Mouse (Mus musculus) G1E-ER4 (cell line): ENCODE data around the gene Gm17581. TPM values are rescaled to one million over a fixed set of nuclear protein-coding genes. Genes with fewer than 3 reads are reported as not detected.

Experiments used
- GATA1 ChIP-seq: IDR thresholded peaks from one replicate; pipeline ENCODE4 v1.8.0; 2012; ENCODE audit warnings: low read length, inconsistent platforms
- polyA plus RNA-seq: library from polyadenylated mRNA; stranded (reverse); fragments of >175 nt; gene quantifications from 2 replicates; pipeline ENCODE4 v1.2.3, GENCODE M21; 2012

Gene Gm17581
- polyA plus RNA-seq, 1 experiment, result not detected

DNA sequence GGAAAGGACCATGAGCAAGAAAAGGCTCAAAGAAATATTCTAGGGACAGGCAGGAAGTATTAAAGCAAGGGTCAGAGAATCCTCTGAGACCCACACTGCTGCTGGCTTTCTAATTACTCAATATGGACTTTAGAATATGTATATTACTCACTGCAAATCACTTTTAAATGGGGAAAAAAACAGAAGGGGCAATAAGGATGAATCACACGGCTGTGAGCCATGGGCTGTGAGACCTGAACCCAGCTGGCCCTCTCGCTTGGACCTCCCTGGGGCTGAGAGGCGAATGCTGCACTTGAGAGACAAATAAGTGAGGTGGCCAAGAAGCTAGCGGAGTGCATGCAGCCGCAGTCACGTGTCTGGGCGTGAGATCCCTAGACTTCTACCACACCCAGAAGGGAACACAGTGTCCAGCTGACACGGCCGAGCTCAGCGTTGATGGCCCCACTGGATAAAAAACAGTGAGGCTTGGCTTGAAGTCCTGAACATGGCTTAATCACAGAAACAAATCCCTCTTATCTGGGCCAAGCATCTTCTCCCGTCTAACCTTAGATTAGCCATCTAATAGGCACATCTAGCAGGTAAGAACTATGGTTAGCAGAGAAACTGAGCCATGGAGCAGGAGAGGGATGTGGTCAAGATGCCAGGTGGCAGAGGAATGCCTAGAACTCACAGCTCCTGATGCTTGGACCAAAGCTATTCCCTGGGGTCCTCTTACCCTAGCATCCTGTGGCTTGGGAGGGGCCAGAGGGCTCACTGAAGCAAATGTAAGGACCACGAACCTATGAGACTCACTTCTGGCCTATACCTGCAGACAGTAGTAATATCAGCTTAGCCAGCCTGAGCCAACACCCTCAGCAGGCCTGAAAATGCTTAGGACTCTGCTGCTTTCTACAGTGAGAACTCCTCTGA lies 18.3 kb downstream of the Gm17581 start:
- TF ChIP-seq GATA1, result no peak

GRCm38 (mm10) chr2:155710557-155710956 lies 25.1 kb downstream of the Gm17581 start:
- no peak for TF ChIP-seq GATA1

DNA sequence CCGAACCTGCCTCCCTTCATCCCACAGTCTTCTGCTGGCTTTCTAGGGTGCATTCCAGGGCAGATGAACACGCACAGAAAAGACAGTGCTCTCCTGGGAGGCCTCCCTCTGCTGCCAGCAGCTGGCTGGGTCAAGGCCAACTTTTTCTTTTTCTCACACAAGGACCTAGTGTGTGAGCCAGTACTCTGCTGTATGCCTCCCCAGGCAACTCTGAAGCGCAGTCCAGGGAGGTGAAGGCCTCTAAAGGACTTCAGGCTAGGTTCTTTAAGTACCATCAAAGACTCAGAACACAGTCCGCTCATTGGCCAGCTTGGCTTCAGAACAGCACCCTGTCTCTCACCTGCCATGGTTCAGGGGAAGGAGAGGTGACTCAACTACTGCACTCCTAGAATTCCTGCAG lies 28.4 kb downstream of the Gm17581 start:
- no peak for TF ChIP-seq GATA1

DNA sequence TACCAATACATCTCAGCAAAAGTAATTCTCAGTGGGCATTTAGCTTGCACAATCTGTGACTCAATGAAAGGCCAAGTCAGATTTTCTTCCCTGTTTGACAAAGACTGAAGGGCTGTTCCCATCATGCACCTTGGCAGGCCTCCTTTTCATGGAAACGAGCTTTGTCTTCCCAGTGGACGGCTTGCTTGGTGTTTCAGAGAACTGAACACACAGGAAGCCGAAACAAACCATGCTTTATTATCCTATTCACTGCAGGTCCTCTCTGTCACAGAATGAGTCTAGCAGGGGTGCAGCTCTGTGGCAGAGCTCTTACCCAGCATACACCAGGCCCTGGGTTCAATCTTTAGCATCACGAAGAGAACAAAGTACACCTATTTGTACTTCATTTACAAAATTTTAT lies 32.0 kb downstream of the Gm17581 start:
- no peak for TF ChIP-seq GATA1

GRCm38 (mm10) chr2:155701399-155701919 lies 34.2 kb downstream of the Gm17581 start:
- TF ChIP-seq GATA1, result no peak

- no peak for TF ChIP-seq GATA1
These were observed 38.8 kb downstream of the Gm17581 start for GRCm38 (mm10) chr2:155696851-155697250.

GRCm38 (mm10) chr2:155696091-155696558 lies 39.5 kb downstream of the Gm17581 start:
- no peak for TF ChIP-seq GATA1

- TF ChIP-seq GATA1, result no peak
These were observed 40.4 kb downstream of the Gm17581 start for GRCm38 (mm10) chr2:155695316-155695715.

GRCm38 (mm10) chr2:155694564-155694963 lies 41.1 kb downstream of the Gm17581 start:
- no peak for TF ChIP-seq GATA1

- TF ChIP-seq GATA1, result no peak
These were observed 42.5 kb downstream of the Gm17581 start for GRCm38 (mm10) chr2:155693136-155693535.

GRCm38 (mm10) chr2:155691723-155692493 lies 43.8 kb downstream of the Gm17581 start, which contains the start of gene Trpc4ap:
Gene Trpc4ap, minus strand, starts transcription at chr2:155692384.
- no peak for TF ChIP-seq GATA1

- TF ChIP-seq GATA1, result no peak
These were observed 44.3 kb downstream of the Gm17581 start for GRCm38 (mm10) chr2:155691336-155691722.

- TF ChIP-seq GATA1, result no peak
These were observed 46.5 kb downstream of the Gm17581 start for GRCm38 (mm10) chr2:155689211-155689610.

GRCm38 (mm10) chr2:155687746-155688145 lies 47.9 kb downstream of the Gm17581 start:
- no peak for TF ChIP-seq GATA1

GRCm38 (mm10) chr2:155686572-155686971 lies 49.1 kb downstream of the Gm17581 start:
- no peak for TF ChIP-seq GATA1

Other genes starting within 250 kb of the Gm17581 start
- 38.4 and 49.7 TPM in 2 replicates for gene Acss2, start 217.9 kb downstream of the Gm17581 start, polyA plus RNA-seq
- gene Ggt7, start 217.6 kb downstream of the Gm17581 start, polyA plus RNA-seq, result not detected in 2 replicates
- 17.3 and 20.9 TPM in 2 replicates for gene Gss, start 143.1 kb downstream of the Gm17581 start, polyA plus RNA-seq
- 4.0 and 6.5 TPM in 2 replicates for gene Myh7b, start 124.7 kb downstream of the Gm17581 start, polyA plus RNA-seq
- 87.8 and 94.0 TPM in 2 replicates for gene Trpc4ap, start 43.5 kb downstream of the Gm17581 start, polyA plus RNA-seq
- gene Edem2, start 6.4 kb downstream of the Gm17581 start, polyA plus RNA-seq, result 36.5 and 44.1 TPM in 2 replicates
- gene Procr, start 15.3 kb upstream of the Gm17581 start, polyA plus RNA-seq, result 0.06 and 0.15 TPM in 2 replicates
- gene Mmp24, start 39.5 kb upstream of the Gm17581 start, polyA plus RNA-seq, result not detected in 2 replicates
- 37.2 and 52.9 TPM in 2 replicates for gene BC029722, start 83.6 kb upstream of the Gm17581 start, polyA plus RNA-seq
- 372 and 373 TPM in 2 replicates for gene Eif6, start 91.1 kb upstream of the Gm17581 start, polyA plus RNA-seq
- not detected in 2 replicates for gene Fam83c, start 99.0 kb upstream of the Gm17581 start, polyA plus RNA-seq
- 4.2 and 4.5 TPM in 2 replicates for gene Uqcc1, start 194.4 kb upstream of the Gm17581 start, polyA plus RNA-seq
- not detected in 2 replicates for gene Gm15557, start 204.9 kb upstream of the Gm17581 start, polyA plus RNA-seq
- gene Gdf5, start 209.5 kb upstream of the Gm17581 start, polyA plus RNA-seq, result not detected in 2 replicates
- 22.1 and 23.5 TPM in 2 replicates for gene Cep250, start 220.6 kb upstream of the Gm17581 start, polyA plus RNA-seq